ENCODE assay signal across 8 mouse cellular contexts in genomic region chr11:22560503-22561328, GRCm38 (mm10). TPM values are rescaled to one million over a fixed set of nuclear protein-coding genes. Genes with fewer than 3 reads are reported as not detected.
A peak's percentile ranks its signal among the peaks of the same experiment; 100 is the strongest.
DNase-seq lines count a peak whose midpoint lies in the region; ATAC-seq and TF ChIP-seq lines count a peak whose summit lies in the region.

No protein-coding gene starts in this region.

- peak overlapping the region; percentile 63 for H3K27ac ChIP-seq in embryonic facial prominence, embryonic 14.5 days (replicated peaks; ENCODE audit: low read depth, low read length)
- peak overlapping the region; percentile 26; the same call in 1 of the 2 replicates for H3K27ac ChIP-seq in heart, embryonic 13.5 days (replicated peaks)
- H3K27ac ChIP-seq in kidney, postnatal 0 days, result no peak overlapping the region

- H3K9me3 ChIP-seq in embryonic facial prominence, embryonic 14.5 days (ENCODE audit: control insufficient read depth, low read length), result no peaks in the 10 kb centered on the region
- no peaks in the 10 kb centered on the region for H3K9me3 ChIP-seq in heart, embryonic 13.5 days
- H3K9me3 ChIP-seq in kidney, postnatal 0 days (replicated peaks; ENCODE audit: low read length), result no peaks in the 10 kb centered on the region

- WGBS in embryonic facial prominence, embryonic 14.5 days, result 31% methylated on average over 6 of the region's 6 CpGs
- 36% methylated on average over 6 of the region's 6 CpGs for WGBS in heart, embryonic 13.5 days
- 31% methylated on average over 6 of the region's 6 CpGs for WGBS in kidney, postnatal 0 days
- WGBS in lung, adult 2 months, result 33% methylated on average over 6 of the region's 6 CpGs

- TF ChIP-seq CTCF in kidney, postnatal 0 days (IDR thresholded peaks at IDR 0.05; ENCODE audit: low read depth), result no peak
- TF ChIP-seq CTCF in lung, adult 2 months (IDR thresholded peaks at IDR 0.05; ENCODE audit: insufficient read depth, low read length), result no peak

- H3K36me3 ChIP-seq in embryonic facial prominence, embryonic 14.5 days (ENCODE audit: control insufficient read depth, insufficient read depth, low read length), result no peaks in the 10 kb centered on the region
- no peaks in the 10 kb centered on the region for H3K36me3 ChIP-seq in heart, embryonic 13.5 days
- no peaks in the 10 kb centered on the region for H3K36me3 ChIP-seq in kidney, postnatal 0 days (ENCODE audit: insufficient read depth, low read length)

- H3K4me2 ChIP-seq in embryonic facial prominence, embryonic 14.5 days (ENCODE audit: low read depth, low read length), result peak overlapping the region; percentile 5; the same call in 1 of the 2 replicates
- peak overlapping the region; percentile 35 for H3K4me2 ChIP-seq in heart, embryonic 13.5 days
- no peak overlapping the region for H3K4me2 ChIP-seq in kidney, postnatal 0 days (ENCODE audit: low read length)

- peak; percentile 86 for ATAC-seq in embryonic facial prominence, embryonic 14.5 days (ENCODE audit: low read depth)
- ATAC-seq in heart, embryonic 13.5 days (ENCODE audit: extremely low read depth, insufficient number of reproducible peaks, low FRiP score, low TSS enrichment), result no peak
- ATAC-seq in kidney, postnatal 0 days (replicated peaks; ENCODE audit: low FRiP score, low read depth), result peak; percentile 49; the same call in 1 of the 2 replicates
- ATAC-seq in megakaryocyte progenitor cell, adult 5-6 weeks (replicated peaks; ENCODE audit: poor library complexity), result no peak

- no peaks in the 10 kb centered on the region for H3K27me3 ChIP-seq in embryonic facial prominence, embryonic 14.5 days (replicated peaks; ENCODE audit: control insufficient read depth, insufficient read depth, low read length)
- no peaks in the 10 kb centered on the region for H3K27me3 ChIP-seq in heart, embryonic 13.5 days (replicated peaks)
- H3K27me3 ChIP-seq in kidney, postnatal 0 days (ENCODE audit: insufficient read depth, low read length), result no peaks in the 10 kb centered on the region

- TF ChIP-seq POLR2A in lung, adult 2 months (IDR thresholded peaks at IDR 0.05; ENCODE audit: borderline replicate concordance, extremely low read depth, low read depth, low read length), result no peak

- H3K9ac ChIP-seq in embryonic facial prominence, embryonic 14.5 days (ENCODE audit: low read depth, low read length), result no peak overlapping the region
- no peak overlapping the region for H3K9ac ChIP-seq in heart, embryonic 13.5 days
- H3K9ac ChIP-seq in kidney, postnatal 0 days (ENCODE audit: low read depth, low read length), result no peak overlapping the region

- peak; percentile 28 for DNase-seq in adrenal gland, adult 2 months
- DNase-seq in adrenal gland, adult 8-10 months, result no peak
- peak; percentile 89 for DNase-seq in embryonic facial prominence, embryonic 14.5 days (ENCODE audit: low spot score)
- DNase-seq in kidney, postnatal 0 days (ENCODE audit: low spot score), result peak; percentile 54
- peak; percentile 15 for DNase-seq in lung, adult 2 months
- peak; percentile 88 for DNase-seq in right cerebral cortex, adult 18-20 months

- H3K4me1 ChIP-seq in embryonic facial prominence, embryonic 14.5 days (ENCODE audit: control insufficient read depth, insufficient read depth, low read length), result peaks cover 17% of the 10 kb centered on the region
- peaks cover 13% of the 10 kb centered on the region for H3K4me1 ChIP-seq in heart, embryonic 13.5 days
- H3K4me1 ChIP-seq in kidney, postnatal 0 days (replicated peaks; ENCODE audit: insufficient read depth, low read length), result no peaks in the 10 kb centered on the region
- H3K4me1 ChIP-seq in lung, adult 2 months (ENCODE audit: control insufficient read depth, insufficient read depth, low read length), result no peaks in the 10 kb centered on the region

- H3K4me3 ChIP-seq in embryonic facial prominence, embryonic 14.5 days (ENCODE audit: low read depth, low read length), result no peak overlapping the region
- no peak overlapping the region for H3K4me3 ChIP-seq in heart, embryonic 13.5 days
- no peak overlapping the region for H3K4me3 ChIP-seq in kidney, postnatal 0 days (replicated peaks; ENCODE audit: low read depth, low read length)
- H3K4me3 ChIP-seq in lung, adult 2 months (replicated peaks; ENCODE audit: extremely low read depth, low read depth, low read length), result no peak overlapping the region

RNA-seq across cellular contexts. Expression of gene Tmem17, which starts 48.8 kb away (rescaled TPM):
- 1 to 10 TPM; 1.7 to 3.5 TPM for total RNA-seq in adrenal gland, adult 2 months (2021)
- 2.0 and 2.7 TPM in 2 replicates for polyA plus RNA-seq in adrenal gland, adult 2 months (2012; rRNA removed)
- 1 to 10 TPM; 3.3 to 4.3 (median 3.6) TPM for total RNA-seq in adrenal gland, adult 8-10 months (2022)
- 13.7 and 14.2 TPM in 2 replicates for polyA plus RNA-seq in embryonic facial prominence, embryonic 14.5 days (2014; fragmentation: Nextera tagmentation; extraction: Ambion mirVana)
- polyA plus RNA-seq in heart, embryonic 13.5 days (2015; fragmentation: Nextera tagmentation; extraction: Ambion mirVana), result 9.0 and 12.5 TPM in 2 replicates
- 17.7 and 18.1 TPM in 2 replicates for polyA plus RNA-seq in kidney, postnatal 0 days (2015; fragmentation: Nextera tagmentation; extraction: Ambion mirVana)
- polyA plus RNA-seq in lung, adult 2 months (2012; rRNA removed), result 4.1 and 4.2 TPM in 2 replicates
- total RNA-seq in megakaryocyte progenitor cell, adult 5-6 weeks (2015), result 3.2 and 6.4 TPM in 2 replicates
- 4.0 and 5.7 TPM in 2 replicates for total RNA-seq in megakaryocyte progenitor cell, adult 5-6 weeks (2017)

Comparison
In these comparisons a context has a peak if more than half of its experiments do, and no peak if none do; other contexts are left out.
1. ATAC-seq: peak in embryonic facial prominence, embryonic 14.5 days (single experiment) and kidney, postnatal 0 days (single experiment); none in heart, embryonic 13.5 days (single experiment) and megakaryocyte progenitor cell, adult 5-6 weeks (single experiment).